Mouse (Mus musculus) CD4-positive, CD25-positive, alpha-beta regulatory T cell, adult 2 months (primary cell): ENCODE results near the gene Rap1gap2.

Source experiments
- DNase-seq: peaks from one replicate; pipeline ENCODE4 v3.0.0-alpha.2; 2012; ENCODE audit warnings: low read depth, low spot score

Rap1gap2 gene

GRCm38 (mm10) chr11:74412462-74412861, 198.3 kb downstream of the Rap1gap2 start:
- no peak for DNase-seq

GRCm38 (mm10) chr11:74411943-74412342, 198.8 kb downstream of the Rap1gap2 start:
- DNase-seq: no peak

- DNase-seq: no peak
Measured at GRCm38 (mm10) chr11:74409757-74410174, 200.9 kb downstream of the Rap1gap2 start.

- DNase-seq: no peak
Measured at GRCm38 (mm10) chr11:74409447-74409754, 201.3 kb downstream of the Rap1gap2 start.

- peak; percentile 22 for DNase-seq
Measured at GRCm38 (mm10) chr11:74408587-74409446, 201.9 kb downstream of the Rap1gap2 start.

GRCm38 (mm10) chr11:74405201-74405600, 205.5 kb downstream of the Rap1gap2 start:
- no peak for DNase-seq

- DNase-seq: no peak
Measured at GRCm38 (mm10) chr11:74404216-74404615, 206.5 kb downstream of the Rap1gap2 start.

GRCm38 (mm10) chr11:74402126-74402525, 208.6 kb downstream of the Rap1gap2 start:
- DNase-seq: peak; percentile 30

GRCm38 (mm10) chr11:74395583-74395982, 215.1 kb downstream of the Rap1gap2 start:
- no peak for DNase-seq

- no peak for DNase-seq
Measured at GRCm38 (mm10) chr11:74393489-74393888, 217.2 kb downstream of the Rap1gap2 start.

- DNase-seq: no peak
Measured at GRCm38 (mm10) chr11:74392903-74393302, 217.8 kb downstream of the Rap1gap2 start.

GRCm38 (mm10) chr11:74391899-74392298, 218.8 kb downstream of the Rap1gap2 start:
- DNase-seq: no peak

- no peak for DNase-seq
Measured at GRCm38 (mm10) chr11:74387203-74387602, 223.5 kb downstream of the Rap1gap2 start.

GRCm38 (mm10) chr11:74385674-74386073, 225.0 kb downstream of the Rap1gap2 start:
- no peak for DNase-seq

GRCm38 (mm10) chr11:74379166-74379873, 231.4 kb downstream of the Rap1gap2 start:
- DNase-seq: no peak

- peak; percentile 56 for DNase-seq
Measured at GRCm38 (mm10) chr11:74376847-74377246, 233.9 kb downstream of the Rap1gap2 start.

GRCm38 (mm10) chr11:74371393-74372100, 239.2 kb downstream of the Rap1gap2 start:
- DNase-seq: peak; percentile 67

- DNase-seq: no peak
Measured at GRCm38 (mm10) chr11:74361769-74362168, 248.9 kb downstream of the Rap1gap2 start, which contains the start of gene Olfr412. Gene Olfr412, plus strand, starts transcription at chr11:74362069.

- DNase-seq: no peak
Measured at GRCm38 (mm10) chr11:74352550-74352949, 258.2 kb downstream of the Rap1gap2 start, which contains the start of gene Olfr411. Gene Olfr411, minus strand, starts transcription at chr11:74352650.

- DNase-seq: no peak
Measured at GRCm38 (mm10) chr11:74337931-74338330, 272.8 kb downstream of the Rap1gap2 start, which contains the start of gene Olfr410. Gene Olfr410, minus strand, starts transcription at chr11:74338031.
